Mouse (Mus musculus) kidney, adult 2 months (tissue): ENCODE results near the gene Wrb. TPM values are rescaled to one million over a fixed set of nuclear protein-coding genes. Genes with fewer than 3 reads are reported as not detected.
"Not testable (repeated sequence)": the region's sequence is repeated elsewhere in the genome, so short reads cannot be mapped to it uniquely, and the experiment has no call there.

Source experiments
- DNase-seq: peaks from one replicate; pipeline ENCODE4 v3.0.0; 2021
- H3K27ac ChIP-seq: fragments of 200-500 bp; 2 replicates; pipeline ENCODE4 v1.5.1; 2012; ENCODE audit warnings: low read depth, low read length, control low read depth, inconsistent platforms; ENCODE audit not compliant: insufficient read depth
- H3K27me3 ChIP-seq: fragments of 200-500 bp; replicated peaks from 2 replicates; pipeline ENCODE4 v1.6.1; 2012; ENCODE audit warnings: mild to moderate bottlenecking, moderate library complexity, low read length, inconsistent platforms; ENCODE audit not compliant: control insufficient read depth, insufficient read depth
- H3K36me3 ChIP-seq: fragments of 200-500 bp; 2 replicates; pipeline ENCODE4 v1.6.1; 2012; ENCODE audit warnings: mild to moderate bottlenecking, moderate library complexity, low read length, inconsistent platforms; ENCODE audit not compliant: control insufficient read depth, insufficient read depth
- H3K4me1 ChIP-seq: fragments of 200-500 bp; 2 replicates; pipeline ENCODE4 v1.6.1; 2011; ENCODE audit warnings: low read length; ENCODE audit not compliant: control insufficient read depth, insufficient read depth
- H3K4me3 ChIP-seq: fragments of 200-500 bp; 2 replicates; pipeline ENCODE4 v1.5.1; 2011; ENCODE audit warnings: mild to moderate bottlenecking, low read depth, low read length, control low read depth; ENCODE audit not compliant: insufficient read depth
- CTCF ChIP-seq: fragments of 200-500 bp; conservative IDR thresholded peaks from 2 replicates; pipeline ENCODE4 v1.5.1; 2011; ENCODE audit warnings: low read depth, mild to moderate bottlenecking, control low read depth, low read length, moderate library complexity, mixed read lengths; ENCODE audit not compliant: insufficient read depth, insufficient read length
- POLR2A ChIP-seq: fragments of 200-500 bp; IDR thresholded peaks from one replicate; pipeline ENCODE4 v1.6.1; 2011; ENCODE audit warnings: low read depth, low read length, control low read depth
- WGBS: fragments of 180-500 bp; shearing (Covaris S2); methylation state at CpG from one replicate; pipeline ENCODE4 v1.1.7; 2018; 5-methylcytosine and 5-hydroxymethylcytosine counted together
- polyA plus RNA-seq: library from polyadenylated mRNA; depleted of rRNA; stranded (reverse); fragments of >200 nt; gene quantifications from 2 replicates; pipeline ENCODE4 v1.2.3, GENCODE M21; 2012; rRNA removed

Gene Wrb
- 44.7 and 46.9 TPM in 2 replicates for polyA plus RNA-seq

DNA sequence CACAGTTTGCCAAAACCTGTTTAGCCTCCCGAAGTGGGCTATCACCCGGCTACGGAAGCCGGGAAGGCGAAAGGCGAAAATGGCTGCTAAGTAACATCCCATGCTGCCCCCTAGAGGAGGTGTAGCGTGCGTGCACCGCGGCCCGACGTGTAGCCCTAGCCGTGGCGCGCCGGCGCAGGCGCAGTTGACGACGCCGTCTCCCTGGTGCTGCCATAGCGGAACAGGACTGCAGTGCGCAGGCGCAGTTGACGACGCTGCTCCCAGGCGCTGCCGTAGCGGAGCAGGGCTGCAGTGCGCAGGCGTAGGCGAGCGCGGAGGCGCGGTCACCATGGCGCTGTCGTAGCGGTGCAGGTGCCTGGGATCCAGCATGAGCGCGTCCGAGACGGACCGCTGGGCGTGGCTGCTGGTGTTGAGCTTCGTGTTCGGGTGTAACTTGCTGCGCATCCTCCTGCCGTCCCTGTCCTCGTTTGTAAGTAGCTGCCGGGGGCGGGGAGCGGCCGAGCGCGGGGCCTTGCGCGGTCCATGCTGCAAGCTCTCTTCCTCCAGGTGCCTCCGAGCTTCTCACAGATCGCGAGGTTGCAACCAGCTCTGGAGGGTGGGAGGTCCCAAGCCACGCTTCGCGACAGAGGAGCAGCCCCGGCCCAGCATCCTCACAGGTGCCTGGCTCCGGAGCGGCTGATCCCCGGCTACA is at the start of gene Wrb:
Gene Wrb (plus strand): TSS at position 298 of the 691 bp plus-strand sequence.
- peak; percentile 100 for DNase-seq
- Histone ChIP-seq H3K4me1 (peaks cover 3% of the 10 kb centered on the region; the same call in 1 of the 2 replicates), H3K4me3 (peak within 1 kb of the TSS; percentile 76), H3K27me3 (no peaks in the 10 kb centered on the region), H3K27ac (no peak within 1 kb of the TSS), H3K36me3 (no peaks in the 10 kb centered on the region)
- TF ChIP-seq POLR2A (no peak), CTCF (peak; percentile 99; the same call in 1 of the 2 replicates)
- WGBS, result under 1% methylated on average over 68 of the region's 68 CpGs

DNA sequence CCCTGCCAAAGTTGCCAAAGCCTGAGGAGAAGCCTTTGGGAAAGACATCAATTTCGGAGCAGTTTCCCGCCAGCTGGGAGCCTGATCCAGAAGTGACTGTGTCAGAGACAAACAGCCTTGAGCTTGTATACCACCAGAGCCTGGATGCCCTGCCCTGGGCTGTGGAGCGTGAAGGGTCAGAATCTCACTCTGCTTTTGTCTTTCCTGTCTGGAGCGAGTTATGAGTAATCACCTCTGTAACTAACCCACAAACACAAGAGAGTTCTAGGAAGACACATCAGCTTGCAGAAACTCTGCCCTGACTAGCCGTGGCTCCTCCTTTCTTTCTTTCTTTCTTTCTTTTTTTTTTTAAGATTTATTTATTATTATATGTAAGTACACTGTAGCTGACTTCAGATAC is 49.2 kb upstream of the Wrb start:
- 64% methylated on average over 5 of the region's 5 CpGs for WGBS
- TF ChIP-seq POLR2A (no peak), CTCF (no peak)
- no peak for DNase-seq
- H3K4me3 ChIP-seq, result no peak overlapping the region
- H3K36me3 ChIP-seq, result no peaks in the 10 kb centered on the region
- H3K27ac ChIP-seq, result no peak overlapping the region
- H3K4me1 ChIP-seq, result no peaks in the 10 kb centered on the region
- H3K27me3 ChIP-seq, result no peaks in the 10 kb centered on the region

DNA sequence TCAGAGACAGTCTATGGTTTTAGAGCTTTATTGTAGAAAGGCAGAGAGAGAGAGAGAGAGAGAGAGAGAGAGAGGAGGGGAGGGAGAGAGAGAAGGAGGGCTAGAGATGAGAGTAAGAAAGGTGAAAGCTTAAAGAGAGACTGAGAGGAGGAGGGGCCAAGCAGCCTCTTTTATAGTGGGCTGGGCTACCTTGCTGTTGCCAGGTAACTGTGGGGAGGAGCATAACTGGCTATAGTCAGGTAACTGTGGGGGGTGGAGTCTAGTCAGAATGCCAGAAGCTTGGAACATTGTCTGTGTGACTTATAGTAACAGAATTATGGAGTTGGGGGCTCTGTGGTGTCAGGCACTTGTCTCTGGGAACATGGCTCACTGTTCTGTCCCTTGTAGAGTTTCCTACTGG is 47.4 kb upstream of the Wrb start:
- not testable (repeated sequence) for DNase-seq

GRCm38 (mm10) chr16:96103036-96103435 is 42.2 kb upstream of the Wrb start:
- DNase-seq, result peak; percentile 46
- H3K27ac ChIP-seq, result no peak overlapping the region
- WGBS, result 45% methylated on average over 2 of the region's 2 CpGs
- no peak overlapping the region for H3K4me3 ChIP-seq
- TF ChIP-seq POLR2A (no peak), CTCF (peak; percentile 45)
- no peaks in the 10 kb centered on the region for H3K36me3 ChIP-seq
- no peaks in the 10 kb centered on the region for H3K4me1 ChIP-seq
- H3K27me3 ChIP-seq, result no peaks in the 10 kb centered on the region

More for the DNA sequence above, 47.4 kb upstream of the Wrb start:
- not testable (repeated sequence) for H3K4me1 ChIP-seq, H3K27ac ChIP-seq, H3K27me3 ChIP-seq, H3K36me3 ChIP-seq, H3K4me3 ChIP-seq

- no peaks in the 10 kb centered on the region for H3K4me1 ChIP-seq
- no peaks in the 10 kb centered on the region for H3K36me3 ChIP-seq
- WGBS, result 44% methylated on average over 4 of the region's 4 CpGs
- H3K27me3 ChIP-seq, result no peaks in the 10 kb centered on the region
- DNase-seq, result no peak
- H3K4me3 ChIP-seq, result no peak overlapping the region
- no peak for TF ChIP-seq CTCF
- no peak overlapping the region for H3K27ac ChIP-seq
These were observed 35.5 kb upstream of the Wrb start for GRCm38 (mm10) chr16:96109673-96110072.

DNA sequence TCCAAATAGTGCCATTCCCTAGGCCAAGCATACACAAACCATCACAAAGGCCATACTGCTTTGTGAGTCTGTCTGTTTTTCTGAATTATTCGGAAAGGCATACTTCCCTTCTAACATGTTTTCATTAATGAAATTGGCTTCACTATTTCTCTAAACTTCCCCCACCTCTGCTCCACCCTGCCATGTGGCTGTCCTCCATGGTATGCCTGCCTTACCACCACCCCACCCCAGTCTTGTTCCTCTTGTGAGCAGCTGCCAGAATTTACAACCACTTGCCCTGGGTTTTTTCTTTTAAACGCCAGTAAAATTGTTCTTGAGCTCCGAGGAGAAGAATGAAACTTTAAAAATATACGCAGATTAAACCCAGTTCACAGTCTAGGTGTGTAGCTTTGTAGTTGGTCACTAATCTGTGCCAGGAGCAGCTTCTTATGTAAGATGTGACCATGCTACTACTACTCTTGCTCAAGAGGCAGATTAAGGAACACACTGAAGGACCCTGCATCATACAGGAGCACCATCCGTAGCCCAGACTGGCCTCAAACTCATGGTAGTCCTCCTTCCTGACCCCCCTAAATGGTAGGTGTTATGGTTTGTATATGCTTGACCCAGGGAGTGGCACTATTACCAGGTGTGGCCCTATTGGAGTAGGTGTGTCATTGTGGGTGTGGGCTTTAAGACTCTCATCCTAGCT is 34.4 kb upstream of the Wrb start:
- Histone ChIP-seq H3K27ac (no peak overlapping the region), H3K4me1 (no peaks in the 10 kb centered on the region), H3K4me3 (no peak overlapping the region), H3K27me3 (no peaks in the 10 kb centered on the region), H3K36me3 (no peaks in the 10 kb centered on the region)
- DNase-seq, result no peak
- 80% methylated on average over 5 of the region's 5 CpGs for WGBS
- no peak for TF ChIP-seq POLR2A
- TF ChIP-seq CTCF, result no peak

DNA sequence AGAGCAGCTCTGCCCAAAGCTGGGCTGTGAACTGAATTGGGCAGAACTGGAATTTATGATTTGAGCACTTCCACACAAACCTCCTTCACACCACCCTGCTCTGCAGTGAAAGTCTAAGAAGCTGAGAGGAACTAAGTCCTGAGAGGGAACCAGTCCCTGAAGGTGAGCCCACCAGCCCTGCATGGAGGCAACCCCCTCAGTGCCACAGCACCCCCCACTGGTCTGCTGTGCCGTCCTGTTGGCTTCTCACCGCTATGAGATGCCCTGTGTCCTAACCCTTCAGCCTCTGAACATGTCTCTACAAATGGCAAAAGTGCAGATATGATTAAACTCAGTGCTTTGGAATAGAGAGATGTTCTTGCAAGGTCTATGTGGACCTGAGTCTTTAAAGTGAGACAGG is 32.4 kb upstream of the Wrb start:
- H3K27me3 ChIP-seq, result no peaks in the 10 kb centered on the region
- H3K36me3 ChIP-seq, result no peaks in the 10 kb centered on the region
- H3K4me1 ChIP-seq, result no peaks in the 10 kb centered on the region
- no peak for TF ChIP-seq CTCF
- TF ChIP-seq POLR2A, result no peak
- no peak overlapping the region for H3K27ac ChIP-seq
- DNase-seq, result no peak
- 52% methylated on average over 2 of the region's 2 CpGs for WGBS
- no peak overlapping the region for H3K4me3 ChIP-seq
